Mouse (Mus musculus) B cell, adult 2 months (primary cell): ENCODE data around the gene Nploc4.
"Not testable (repeated sequence)": the region's sequence is repeated elsewhere in the genome, so short reads cannot be mapped to it uniquely, and the experiment has no call there.

Source experiments
- DNase-seq, 2 experiments: peaks; one replicate each; pipeline ENCODE4 v3.0.0; 2022

The Nploc4 gene

GRCm38 (mm10) chr11:120442344-120442743 lies 4.8 kb upstream of the Nploc4 start, which contains the start of gene Tspan10:
Gene Tspan10 (plus strand): TSS chr11:120442644.
- no peak for DNase-seq

GRCm38 (mm10) chr11:120437857-120438385 lies 413 bp upstream of the Nploc4 start:
- no peak for DNase-seq

GRCm38 (mm10) chr11:120426727-120427126 lies 10.8 kb downstream of the Nploc4 start:
- no peak for DNase-seq

GRCm38 (mm10) chr11:120423569-120424295 lies 13.8 kb downstream of the Nploc4 start:
- DNase-seq = peak; percentile 71 to 74

- no peak for DNase-seq
These were observed 14.6 kb downstream of the Nploc4 start for GRCm38 (mm10) chr11:120422651-120423568.

- no peak for DNase-seq
These were observed 18.9 kb downstream of the Nploc4 start for GRCm38 (mm10) chr11:120418592-120418991.

- no peak for DNase-seq
These were observed 19.7 kb downstream of the Nploc4 start for GRCm38 (mm10) chr11:120417852-120418251.

- not testable (repeated sequence) for DNase-seq
These were observed 23.9 kb downstream of the Nploc4 start for GRCm38 (mm10) chr11:120413621-120414020.

GRCm38 (mm10) chr11:120406445-120406844 lies 31.1 kb downstream of the Nploc4 start:
- DNase-seq = no peak

- no peak for DNase-seq
These were observed 31.6 kb downstream of the Nploc4 start for GRCm38 (mm10) chr11:120405867-120406266.

- no peak for DNase-seq
These were observed 32.7 kb downstream of the Nploc4 start for GRCm38 (mm10) chr11:120404814-120405213.

GRCm38 (mm10) chr11:120399319-120399718 lies 38.2 kb downstream of the Nploc4 start:
- DNase-seq = no peak

GRCm38 (mm10) chr11:120397602-120398001 lies 39.9 kb downstream of the Nploc4 start:
- DNase-seq = no peak

GRCm38 (mm10) chr11:120395661-120396060 lies 41.8 kb downstream of the Nploc4 start:
- DNase-seq = no peak

GRCm38 (mm10) chr11:120388580-120388979 lies 48.9 kb downstream of the Nploc4 start:
- DNase-seq = no peak

- DNase-seq = no peak
These were observed 50.4 kb downstream of the Nploc4 start for GRCm38 (mm10) chr11:120387157-120387556.

- no peak for DNase-seq
These were observed 50.9 kb downstream of the Nploc4 start for GRCm38 (mm10) chr11:120386632-120387031.

GRCm38 (mm10) chr11:120382509-120382908 lies 55.0 kb downstream of the Nploc4 start:
- no peak for DNase-seq

GRCm38 (mm10) chr11:120381157-120381556 lies 56.4 kb downstream of the Nploc4 start:
- no peak for DNase-seq

GRCm38 (mm10) chr11:120380271-120380670 lies 57.2 kb downstream of the Nploc4 start:
- no peak for DNase-seq

- peak; percentile 94 for DNase-seq
These were observed 58.6 kb downstream of the Nploc4 start, which contains the start of gene Faap100 for GRCm38 (mm10) chr11:120378611-120379540. Gene Faap100 (minus strand): TSS chr11:120378764.

- peak in 1 of 2 experiments; percentile 16 for DNase-seq
These were observed 59.4 kb downstream of the Nploc4 start for GRCm38 (mm10) chr11:120378031-120378610.
